Mouse (Mus musculus) heart, embryonic 10.5 days (tissue): ENCODE results near the gene Lama1. TPM values are rescaled to one million over a fixed set of nuclear protein-coding genes. Genes with fewer than 3 reads are reported as not detected.

Source experiments
- DNase-seq: peaks from one replicate; pipeline ENCODE4 v3.0.0-alpha.2; 2017; ENCODE audit warnings: low spot score
- H3K27ac ChIP-seq: fragments of 300-500 bp; sonication (generic); 2 replicates; pipeline ENCODE4 v1.5.1; 2016; ENCODE audit warnings: mild to moderate bottlenecking
- H3K27me3 ChIP-seq: fragments of 300-500 bp; sonication (generic); 2 replicates; pipeline ENCODE4 v1.6.1; 2016; ENCODE audit warnings: mild to moderate bottlenecking; ENCODE audit not compliant: poor library complexity, insufficient read depth, severe bottlenecking
- H3K36me3 ChIP-seq: fragments of 300-500 bp; sonication (generic); 2 replicates; pipeline ENCODE4 v1.6.1; 2016; ENCODE audit warnings: mild to moderate bottlenecking, moderate library complexity
- H3K4me1 ChIP-seq: fragments of 300-500 bp; sonication (generic); 2 replicates; pipeline ENCODE4 v1.6.1; 2016; ENCODE audit warnings: mild to moderate bottlenecking
- H3K4me3 ChIP-seq: fragments of 300-500 bp; sonication (generic); 2 replicates; pipeline ENCODE4 v1.5.1; 2016; ENCODE audit warnings: mild to moderate bottlenecking, moderate library complexity
- H3K9me3 ChIP-seq: fragments of 300-500 bp; sonication (generic); 2 replicates; pipeline ENCODE4 v1.6.1; 2016; ENCODE audit warnings: mild to moderate bottlenecking, moderate library complexity
- WGBS: fragments of 180-500 bp; shearing (Covaris S2); methylation state at CpG from one replicate; pipeline ENCODE4 v1.1.7; 2016; 5-methylcytosine and 5-hydroxymethylcytosine counted together
- polyA plus RNA-seq: library from polyadenylated mRNA; unstranded; fragments of >200 nt; fragmentation: Nextera tagmentation; extraction: Ambion mirVana; gene quantifications from 2 replicates; pipeline ENCODE4 v1.2.1, GENCODE M21; 2016

Lama1 gene
- polyA plus RNA-seq, 1 experiment from 2014 or later, result 7.0 TPM

DNA sequence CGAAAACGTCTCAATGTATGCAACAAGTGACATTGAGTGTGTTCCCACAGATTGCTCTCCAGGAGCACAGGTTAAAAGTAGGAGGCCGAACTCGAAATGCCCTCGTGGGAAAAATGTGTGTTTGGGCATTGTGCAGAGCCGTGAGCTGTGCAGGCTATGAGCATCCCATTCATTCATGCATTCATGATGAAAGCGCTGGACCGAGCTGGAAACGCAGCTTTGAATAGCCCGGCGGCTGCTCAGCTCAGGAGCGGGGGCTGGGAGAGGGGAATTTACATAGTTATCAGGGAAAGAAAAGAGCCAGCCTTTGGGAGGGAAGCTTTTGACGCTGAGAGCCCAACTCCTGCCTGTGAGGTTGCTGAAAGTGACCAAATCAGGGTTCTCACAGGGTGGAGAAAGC is 1.2 kb downstream of the Lama1 start:
- WGBS, result 2% methylated on average over 13 of the region's 13 CpGs
- Histone ChIP-seq H3K4me3 (peak overlapping the region; percentile 87), H3K4me1 (peaks cover 27% of the 10 kb centered on the region)

DNA sequence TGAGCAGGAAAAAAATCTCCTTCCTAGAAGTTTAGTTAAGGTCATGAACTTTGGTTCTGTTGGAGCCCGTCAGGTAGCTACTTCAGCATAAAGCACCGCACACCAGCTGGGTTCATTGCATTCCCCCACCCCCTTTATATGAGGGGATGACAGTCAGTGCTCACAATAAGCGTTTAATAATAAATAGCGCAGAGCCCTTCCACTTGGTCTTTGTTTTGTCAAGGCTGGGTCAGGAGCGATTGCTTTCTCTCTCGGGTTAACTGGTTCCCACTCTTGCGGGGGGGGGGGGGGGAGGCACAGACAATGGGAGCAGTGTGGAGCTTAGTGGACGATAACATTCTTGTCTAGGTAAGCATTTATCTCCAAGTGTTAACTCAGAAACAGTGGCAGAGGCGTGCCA is 4.7 kb downstream of the Lama1 start:
- DNase-seq, result no peak
- no peak overlapping the region for H3K4me3 ChIP-seq
- H3K9me3 ChIP-seq, result no peaks in the 10 kb centered on the region
- no peaks in the 10 kb centered on the region for H3K36me3 ChIP-seq
- 50% methylated on average over 9 of the region's 9 CpGs for WGBS
- peaks cover 27% of the 10 kb centered on the region for H3K4me1 ChIP-seq
- no peaks in the 10 kb centered on the region for H3K27me3 ChIP-seq
- no peak overlapping the region for H3K27ac ChIP-seq

More for the DNA sequence above, 1.2 kb downstream of the Lama1 start:
- no peak overlapping the region for H3K27ac ChIP-seq
- H3K9me3 ChIP-seq, result no peaks in the 10 kb centered on the region
- no peaks in the 10 kb centered on the region for H3K27me3 ChIP-seq
- H3K36me3 ChIP-seq, result no peaks in the 10 kb centered on the region
- no peak for DNase-seq

DNA sequence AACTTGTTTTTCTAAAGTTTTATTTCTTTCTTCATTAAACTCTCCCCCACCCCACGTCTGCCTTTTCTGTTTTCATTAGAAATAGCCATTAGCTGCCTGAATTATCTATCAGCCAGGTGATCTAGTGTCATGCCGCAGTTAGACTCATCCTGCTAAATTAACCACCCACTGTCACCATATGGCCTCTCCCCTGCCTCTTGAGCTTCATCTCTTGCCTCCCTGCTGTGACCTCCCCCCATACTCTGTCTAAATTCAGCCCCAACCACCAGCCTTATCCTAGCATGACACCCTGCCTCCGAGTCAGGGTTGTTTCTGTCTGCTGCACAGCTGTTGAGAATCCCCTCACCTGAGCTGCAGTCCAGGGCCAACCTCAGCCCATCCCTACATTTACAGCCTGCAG is 5.9 kb downstream of the Lama1 start:
- Histone ChIP-seq H3K9me3 (no peaks in the 10 kb centered on the region), H3K4me3 (no peak overlapping the region), H3K36me3 (no peaks in the 10 kb centered on the region), H3K27ac (no peak overlapping the region), H3K27me3 (no peaks in the 10 kb centered on the region), H3K4me1 (peaks cover 15% of the 10 kb centered on the region)
- 36% methylated on average over 3 of the region's 3 CpGs for WGBS
- no peak for DNase-seq

DNA sequence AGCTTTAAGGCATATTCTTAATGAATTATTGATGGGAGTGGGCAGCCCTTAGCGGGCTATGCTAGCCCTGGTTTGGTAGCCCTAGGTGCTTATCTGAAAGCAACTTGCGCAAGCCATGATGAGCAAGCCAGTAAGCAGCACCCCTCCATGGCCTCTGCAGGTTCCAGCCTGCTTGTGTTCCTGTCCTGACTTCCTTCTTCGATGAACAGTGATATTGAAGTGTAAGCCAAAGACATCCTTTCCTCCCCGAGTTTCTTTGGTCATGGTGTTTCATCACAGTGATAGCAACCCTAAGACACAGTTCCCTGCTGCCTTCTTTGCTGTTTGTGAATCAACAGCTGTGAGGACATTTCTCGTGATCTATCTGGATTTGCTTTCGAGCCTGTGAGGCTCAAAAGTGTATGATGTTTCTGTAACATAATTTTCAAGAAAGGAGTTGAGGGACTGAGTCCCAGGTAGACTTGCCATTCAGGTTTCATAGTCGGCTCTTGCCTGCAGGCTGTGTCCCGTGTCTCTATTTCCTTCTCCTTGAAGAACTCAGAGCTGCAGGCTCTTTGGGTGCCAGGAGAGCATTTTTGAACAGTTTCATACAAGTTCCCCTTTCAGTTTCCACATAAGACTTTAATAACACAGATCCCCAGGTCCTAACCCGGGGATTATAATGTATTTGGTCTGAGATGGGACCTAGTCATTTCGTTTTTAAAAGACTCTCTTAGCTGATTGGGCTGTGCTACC is 8.1 kb downstream of the Lama1 start:
- Histone ChIP-seq H3K4me3 (no peak overlapping the region), H3K27ac (no peak overlapping the region), H3K36me3 (no peaks in the 10 kb centered on the region), H3K4me1 (peaks cover 6% of the 10 kb centered on the region; the same call in 1 of the 2 replicates), H3K27me3 (no peaks in the 10 kb centered on the region), H3K9me3 (no peaks in the 10 kb centered on the region)
- 83% methylated on average over 10 of the region's 10 CpGs for WGBS
- DNase-seq, result no peak

DNA sequence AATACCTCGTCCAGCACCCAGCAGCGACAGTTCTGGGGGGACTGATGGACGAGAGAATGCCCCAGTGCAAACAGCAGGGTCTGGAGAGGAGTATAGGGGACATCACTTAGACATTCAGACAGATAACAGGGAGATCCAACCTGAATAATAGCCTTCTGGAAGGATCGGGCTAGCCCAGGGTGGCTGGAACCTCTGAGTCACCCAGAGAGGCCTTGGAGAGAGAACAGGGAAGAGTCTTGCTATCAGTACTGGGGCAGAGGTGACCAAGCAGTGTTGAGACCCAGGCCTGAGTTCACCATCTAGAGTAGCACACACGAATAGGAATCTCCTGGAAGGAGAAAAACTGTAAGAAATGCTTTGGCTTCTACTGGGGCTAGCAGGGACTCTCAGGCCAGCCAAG is 9.3 kb downstream of the Lama1 start:
- WGBS, result 65% methylated on average over 5 of the region's 5 CpGs

DNA sequence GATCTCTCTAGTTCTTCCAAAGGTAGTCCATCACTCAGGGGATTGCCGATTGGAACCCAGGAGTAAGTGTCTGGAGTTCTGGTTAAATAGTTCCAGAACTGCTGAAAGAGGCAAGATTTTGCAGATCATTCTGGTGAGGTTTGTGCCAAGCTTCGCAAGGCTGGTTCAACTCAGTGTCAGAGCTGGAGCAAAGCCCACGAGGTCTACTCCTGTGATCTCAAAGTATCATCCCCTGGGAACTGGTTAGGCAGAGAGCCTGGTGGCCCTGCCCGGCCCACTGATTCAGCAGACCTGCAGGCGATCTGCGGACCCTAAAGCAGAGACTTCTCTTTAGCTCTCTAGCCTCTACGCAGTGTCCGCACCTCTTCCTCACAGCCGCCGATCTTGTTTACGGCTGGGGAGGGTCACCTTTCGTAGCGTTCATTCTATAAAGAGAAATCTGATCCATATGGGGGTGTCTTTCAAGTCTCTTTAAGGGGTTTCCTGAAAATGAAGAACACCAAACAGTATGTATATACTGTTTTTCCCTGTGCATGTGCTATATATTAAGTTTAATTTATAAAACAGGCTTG is 10.8 kb downstream of the Lama1 start:
- H3K27me3 ChIP-seq, result no peaks in the 10 kb centered on the region
- no peaks in the 10 kb centered on the region for H3K9me3 ChIP-seq
- DNase-seq, result no peak
- no peak overlapping the region for H3K4me3 ChIP-seq
- WGBS, result 79% methylated on average over 13 of the region's 13 CpGs
- H3K4me1 ChIP-seq, result peaks cover 8% of the 10 kb centered on the region
- no peaks in the 10 kb centered on the region for H3K36me3 ChIP-seq
- no peak overlapping the region for H3K27ac ChIP-seq

More for the DNA sequence above, 9.3 kb downstream of the Lama1 start:
- no peaks in the 10 kb centered on the region for H3K27me3 ChIP-seq
- H3K9me3 ChIP-seq, result no peaks in the 10 kb centered on the region
- H3K4me3 ChIP-seq, result no peak overlapping the region
- H3K36me3 ChIP-seq, result no peaks in the 10 kb centered on the region
- H3K27ac ChIP-seq, result no peak overlapping the region
- H3K4me1 ChIP-seq, result peaks cover 6% of the 10 kb centered on the region; the same call in 1 of the 2 replicates
- no peak for DNase-seq

DNA sequence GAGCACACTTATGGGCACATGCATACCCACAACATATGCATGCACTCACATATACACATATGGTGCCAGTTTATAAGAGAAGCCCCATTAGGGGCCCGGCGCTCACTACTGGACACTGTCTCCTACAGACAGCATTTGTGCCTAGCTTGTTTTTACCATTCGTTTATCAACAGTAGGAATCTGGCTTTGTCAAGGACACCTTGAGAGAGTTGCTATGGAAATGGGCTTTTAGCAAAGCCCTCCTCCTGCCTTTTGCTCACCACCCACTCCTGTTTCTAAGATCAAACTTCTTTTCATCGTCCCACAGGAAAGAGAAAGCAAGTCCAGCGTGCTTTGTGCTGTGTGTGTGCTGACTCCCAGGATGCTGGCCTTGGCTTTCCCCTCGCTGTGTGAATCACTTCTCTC is 13.3 kb downstream of the Lama1 start:
- 77% methylated on average over 6 of the region's 6 CpGs for WGBS
- no peak for DNase-seq
- H3K36me3 ChIP-seq, result no peaks in the 10 kb centered on the region
- no peak overlapping the region for H3K27ac ChIP-seq
- H3K4me1 ChIP-seq, result peaks cover 10% of the 10 kb centered on the region
- H3K27me3 ChIP-seq, result no peaks in the 10 kb centered on the region
- no peaks in the 10 kb centered on the region for H3K9me3 ChIP-seq
- no peak overlapping the region for H3K4me3 ChIP-seq

DNA sequence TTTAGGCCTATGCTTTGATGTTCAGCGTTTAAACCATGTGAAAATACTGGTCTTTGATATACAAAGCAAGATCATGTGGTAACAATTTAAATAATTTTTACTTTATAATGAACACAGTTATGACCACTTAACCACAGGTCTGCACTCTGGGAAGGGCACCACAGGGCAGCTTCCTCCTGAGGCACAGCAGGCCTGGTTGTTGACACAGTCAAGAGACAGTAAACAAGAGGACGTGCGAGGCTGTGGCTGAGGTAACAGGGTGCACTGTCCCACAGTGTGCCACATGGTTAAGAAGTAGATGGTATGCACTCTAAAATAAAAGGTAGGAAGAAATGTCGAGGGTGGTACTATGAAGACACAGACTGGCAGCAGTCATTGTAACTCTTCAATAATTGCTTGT is 14.3 kb downstream of the Lama1 start:
- 58% methylated on average over 4 of the region's 4 CpGs for WGBS
- no peaks in the 10 kb centered on the region for H3K9me3 ChIP-seq
- H3K27ac ChIP-seq, result no peak overlapping the region
- DNase-seq, result no peak
- H3K27me3 ChIP-seq, result no peaks in the 10 kb centered on the region
- no peaks in the 10 kb centered on the region for H3K36me3 ChIP-seq
- H3K4me1 ChIP-seq, result peaks cover 10% of the 10 kb centered on the region
- no peak overlapping the region for H3K4me3 ChIP-seq

DNA sequence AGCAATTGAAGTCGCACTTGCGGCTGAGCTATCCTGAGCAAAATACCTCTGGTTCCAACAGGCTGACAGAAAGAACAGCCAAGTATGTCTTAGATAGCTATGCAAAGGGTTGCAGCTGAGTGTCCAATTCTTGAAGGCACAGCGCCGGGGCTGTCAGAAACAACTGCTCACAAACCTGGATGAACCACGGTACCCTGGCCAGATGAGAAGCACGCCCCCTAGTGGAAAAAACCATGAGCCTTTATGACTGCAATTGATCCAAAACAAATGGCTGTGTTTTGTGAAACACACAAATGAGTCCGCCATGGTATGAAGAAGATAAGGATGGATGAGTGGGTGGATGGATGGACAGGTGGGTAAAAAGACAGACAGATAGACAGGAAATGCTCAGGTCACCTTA is 15.9 kb downstream of the Lama1 start:
- Histone ChIP-seq H3K36me3 (no peaks in the 10 kb centered on the region), H3K27me3 (no peaks in the 10 kb centered on the region), H3K9me3 (no peaks in the 10 kb centered on the region), H3K4me3 (no peak overlapping the region), H3K27ac (no peak overlapping the region), H3K4me1 (peaks cover 10% of the 10 kb centered on the region)
- no peak for DNase-seq
- 71% methylated on average over 7 of the region's 7 CpGs for WGBS

DNA sequence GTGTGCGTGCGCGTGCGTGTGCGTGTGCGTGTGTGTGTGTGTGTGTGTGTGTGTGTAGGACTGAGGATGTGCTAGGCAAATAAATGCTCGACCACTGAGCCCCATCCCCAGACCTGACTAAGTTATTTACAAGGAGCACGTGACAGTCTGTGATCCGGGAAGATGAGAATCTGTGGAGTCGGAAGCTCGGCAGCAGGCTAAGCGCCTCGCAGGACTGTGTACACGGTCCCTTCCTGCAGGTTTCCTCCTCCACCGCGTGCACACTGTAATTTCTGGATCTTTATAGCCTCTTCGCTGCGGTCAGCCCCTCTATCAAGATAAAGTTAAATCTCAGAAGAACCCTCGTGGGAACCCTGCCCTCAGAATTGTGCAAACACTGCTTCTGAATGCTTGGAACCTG is 18.4 kb downstream of the Lama1 start:
- Histone ChIP-seq H3K4me1 (peaks cover 10% of the 10 kb centered on the region), H3K4me3 (no peak overlapping the region), H3K27ac (no peak overlapping the region), H3K36me3 (no peaks in the 10 kb centered on the region), H3K9me3 (no peaks in the 10 kb centered on the region), H3K27me3 (no peaks in the 10 kb centered on the region)
- WGBS, result 80% methylated on average over 19 of the region's 19 CpGs
- no peak for DNase-seq

DNA sequence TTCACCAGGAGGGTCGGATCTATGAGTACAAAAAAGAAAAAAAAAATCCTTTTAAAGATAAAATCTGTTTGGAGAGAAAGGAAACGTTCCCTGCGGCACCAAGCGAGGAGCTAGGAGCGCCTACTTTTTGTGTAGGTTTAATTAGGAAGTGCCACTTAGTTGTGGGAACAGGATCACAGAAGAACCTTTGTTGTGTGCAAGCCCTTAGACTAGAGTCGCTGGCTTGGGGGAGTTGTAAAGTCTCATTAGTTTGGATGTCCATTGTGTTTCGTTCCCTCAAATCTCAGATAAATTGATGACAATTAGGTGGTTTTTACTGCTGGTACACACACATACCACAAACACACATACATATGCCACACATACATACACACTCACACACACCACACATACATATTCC is 25.0 kb downstream of the Lama1 start:
- 76% methylated on average over 7 of the region's 7 CpGs for WGBS
- Histone ChIP-seq H3K4me1 (0 out of 2 replicates have a peak, but pooled peaks cover 2% of the 10 kb centered on the region), H3K9me3 (no peaks in the 10 kb centered on the region), H3K36me3 (no peaks in the 10 kb centered on the region), H3K4me3 (no peak overlapping the region), H3K27ac (no peak overlapping the region), H3K27me3 (no peaks in the 10 kb centered on the region)
- DNase-seq, result no peak

DNA sequence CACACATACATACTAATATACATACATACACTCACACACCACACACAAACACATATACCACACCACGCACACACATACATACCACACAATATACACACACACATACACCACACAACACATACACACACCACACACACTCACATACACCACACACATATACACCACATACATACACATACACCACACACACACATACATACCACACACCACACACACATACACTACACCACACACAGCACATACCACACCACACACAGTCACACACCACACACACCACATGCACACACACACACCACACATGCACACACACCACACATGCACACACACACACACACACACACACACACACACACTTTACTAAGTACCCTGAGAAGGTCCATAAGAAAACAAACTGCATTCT is 25.5 kb downstream of the Lama1 start:
- DNase-seq, result no peak
- Histone ChIP-seq H3K27ac (no peak overlapping the region), H3K9me3 (no peaks in the 10 kb centered on the region), H3K4me1 (0 out of 2 replicates have a peak, but pooled peaks cover 2% of the 10 kb centered on the region), H3K36me3 (no peaks in the 10 kb centered on the region), H3K27me3 (no peaks in the 10 kb centered on the region), H3K4me3 (no peak overlapping the region)
- WGBS, result 88% methylated on average over 1 of the region's 1 CpGs

DNA sequence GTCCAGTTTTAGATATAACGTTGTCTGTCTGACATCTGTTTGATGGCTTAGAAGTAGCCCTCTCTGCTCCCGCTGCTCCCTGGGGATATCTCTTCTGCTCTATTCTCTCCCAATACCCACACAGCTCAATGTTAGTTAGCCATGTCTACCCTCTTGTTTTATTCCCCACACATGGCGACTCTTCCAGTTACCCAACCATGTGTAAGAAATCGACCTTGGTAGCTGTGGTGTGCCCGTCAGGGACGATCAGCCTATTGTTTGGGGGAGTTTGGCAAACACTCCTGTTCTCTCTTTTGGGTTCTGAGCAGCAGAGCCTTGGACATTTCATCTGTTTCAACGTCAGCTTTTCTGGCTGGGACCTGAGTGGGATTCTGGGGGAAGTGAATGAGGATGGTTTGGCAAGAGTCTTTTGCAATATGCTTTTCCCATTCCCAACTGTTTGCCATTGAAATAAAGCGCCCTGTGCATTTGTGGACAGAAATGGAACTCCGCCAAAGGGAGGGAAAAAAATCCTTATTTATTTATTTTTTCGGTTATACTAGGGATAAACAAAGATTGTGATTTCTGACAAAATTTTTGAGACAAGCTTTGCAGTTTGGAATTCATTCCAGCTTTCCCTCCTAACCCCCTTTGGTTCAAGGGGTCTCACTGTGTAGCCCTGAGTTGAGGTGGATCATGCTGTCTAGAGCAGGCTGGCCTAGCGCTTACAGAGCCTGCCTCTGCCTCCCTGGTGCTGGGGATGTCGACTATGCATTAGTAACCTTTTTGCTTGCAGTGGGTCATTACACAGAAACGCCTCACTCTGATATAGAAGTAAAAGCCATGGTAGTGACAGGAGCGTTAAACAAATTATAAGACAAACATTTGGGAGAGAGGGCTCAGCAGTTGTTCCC is 26.4 kb downstream of the Lama1 start:
- H3K4me3 ChIP-seq, result no peak overlapping the region
- WGBS, result 81% methylated on average over 14 of the region's 14 CpGs
- H3K27me3 ChIP-seq, result no peaks in the 10 kb centered on the region
- DNase-seq, result no peak
- no peaks in the 10 kb centered on the region for H3K36me3 ChIP-seq
- H3K4me1 ChIP-seq, result 0 out of 2 replicates have a peak, but pooled peaks cover 2% of the 10 kb centered on the region
- H3K9me3 ChIP-seq, result no peaks in the 10 kb centered on the region
- H3K27ac ChIP-seq, result no peak overlapping the region
